Mouse (Mus musculus) liver, postnatal 0 days (tissue): ENCODE data around the gene Krtap19-9b. TPM values are rescaled to one million over a fixed set of nuclear protein-coding genes. Genes with fewer than 3 reads are reported as not detected.

Experiments
- ATAC-seq: fragments of 200-750 bp; cut with Nextera tagmentation; 2 replicates; pipeline ENCODE4 v1.8.0; 2017; ENCODE audit warnings: mild to moderate bottlenecking, moderate library complexity
- DNase-seq: peaks from one replicate; pipeline ENCODE4 v3.0.0-alpha.2; 2016
- H3K27ac ChIP-seq: fragments of 300-500 bp; sonication (generic); 2 replicates; pipeline ENCODE4 v1.5.1; 2014; ENCODE audit warnings: antibody characterized with exemption, moderate library complexity, mild to moderate bottlenecking, low read depth
- H3K27me3 ChIP-seq: fragments of 300-500 bp; sonication (generic); 2 replicates; pipeline ENCODE4 v1.6.1; 2014; ENCODE audit warnings: low read length, control low read depth, mixed read lengths; ENCODE audit not compliant: insufficient read depth
- H3K36me3 ChIP-seq: fragments of 300-500 bp; sonication (generic); replicated peaks from 2 replicates; pipeline ENCODE4 v1.6.1; 2014; ENCODE audit warnings: mild to moderate bottlenecking, control low read depth, low read length, moderate library complexity, mixed read lengths; ENCODE audit not compliant: insufficient read depth
- H3K4me1 ChIP-seq: fragments of 300-500 bp; sonication (generic); 2 replicates; pipeline ENCODE4 v1.6.1; 2014; ENCODE audit warnings: antibody characterized with exemption, mild to moderate bottlenecking, control low read depth; ENCODE audit not compliant: insufficient read depth
- H3K4me2 ChIP-seq: fragments of 300-500 bp; sonication (generic); 2 replicates; pipeline ENCODE4 v1.6.1; 2014; ENCODE audit warnings: low read depth, mild to moderate bottlenecking, low read length, moderate library complexity, mixed read lengths
- H3K4me3 ChIP-seq: fragments of 300-500 bp; sonication (generic); 2 replicates; pipeline ENCODE4 v1.5.1; 2014; ENCODE audit warnings: low read depth, low read length
- H3K9ac ChIP-seq: fragments of 300-500 bp; sonication (generic); replicated peaks from 2 replicates; pipeline ENCODE4 v1.6.1; 2014; ENCODE audit warnings: mild to moderate bottlenecking, moderate library complexity
- H3K9me3 ChIP-seq: fragments of 300-500 bp; sonication (generic); 2 replicates; pipeline ENCODE4 v1.6.1; 2016; ENCODE audit warnings: mild to moderate bottlenecking, control low read depth, low read length, mixed read lengths
- CTCF ChIP-seq: sonication (generic); IDR thresholded peaks from 2 replicates; pipeline ENCODE4 v1.5.1; 2016; ENCODE audit warnings: antibody characterized with exemption, low read depth
- EP300 ChIP-seq: IDR thresholded peaks from 2 replicates; pipeline ENCODE4 v1.6.1; 2016; ENCODE audit warnings: antibody characterized with exemption, low read depth, mild to moderate bottlenecking
- WGBS: fragments of 180-500 bp; shearing (Covaris S2); extraction: QIAGEN DNeasy Blood & Tissue Kit; methylation state at CpG from one replicate; pipeline ENCODE4 v1.1.7; 2014; ENCODE audit not compliant: insufficient replicate concordance; 5-methylcytosine and 5-hydroxymethylcytosine counted together
- polyA plus RNA-seq: library from polyadenylated mRNA; unstranded; fragments of >200 nt; fragmentation: Nextera tagmentation; extraction: Ambion mirVana; gene quantifications from 2 replicates; pipeline ENCODE4 v1.2.1, GENCODE M21; 2015

Gene Krtap19-9b
- not detected in 2 replicates for polyA plus RNA-seq

DNA sequence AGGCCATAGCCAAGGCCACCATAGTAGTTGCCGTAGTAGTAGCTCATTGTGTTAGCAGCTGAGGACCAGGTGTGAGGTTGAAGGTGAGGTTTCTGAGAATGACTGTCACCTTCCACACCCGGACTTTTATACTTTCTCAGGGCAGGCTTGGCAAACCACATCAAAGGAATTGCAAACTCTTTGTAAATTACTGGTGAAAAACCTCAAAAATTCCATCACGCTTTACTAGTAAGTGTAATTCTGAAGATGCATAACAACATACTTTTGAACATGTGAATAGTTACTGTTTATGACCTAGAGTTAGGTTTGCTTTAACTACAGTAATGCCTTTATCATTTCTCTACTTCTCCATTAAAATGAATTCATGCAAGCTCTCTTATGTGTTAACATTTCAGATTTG, at the start of gene Krtap19-9b:
Gene Krtap19-9b, minus strand, starts transcription at position 101 of the 400 bp plus-strand sequence.
- Histone ChIP-seq H3K9ac (no peak within 1 kb of the TSS), H3K4me1 (no peaks in the 10 kb centered on the region), H3K4me2 (no peak within 1 kb of the TSS), H3K36me3 (no peaks in the 10 kb centered on the region), H3K4me3 (no peak within 1 kb of the TSS), H3K27ac (no peak within 1 kb of the TSS), H3K9me3 (no peaks in the 10 kb centered on the region), H3K27me3 (no peaks in the 10 kb centered on the region)
- WGBS, result 83% methylated on average over 3 of the region's 3 CpGs
- ATAC-seq (no peak), DNase-seq (no peak)
- TF ChIP-seq EP300 (no peak), CTCF (no peak)

- ATAC-seq (no peak), DNase-seq (no peak)
- Histone ChIP-seq H3K9ac (no peak within 1 kb of the TSS), H3K36me3 (no peaks in the 10 kb centered on the region), H3K4me2 (no peak within 1 kb of the TSS), H3K27me3 (no peaks in the 10 kb centered on the region), H3K27ac (no peak within 1 kb of the TSS), H3K9me3 (no peaks in the 10 kb centered on the region), H3K4me3 (no peak within 1 kb of the TSS), H3K4me1 (no peaks in the 10 kb centered on the region)
- TF ChIP-seq EP300, result no peak
- no peak for TF ChIP-seq CTCF
- WGBS, result 75% methylated on average over 7 of the region's 7 CpGs
Measured at GRCm38 (mm10) chr16:88962773-88963172, 30.7 kb upstream of the Krtap19-9b start, which contains the start of gene Krtap16-3. Gene Krtap16-3, minus strand, starts transcription at chr16:88962873.

DNA sequence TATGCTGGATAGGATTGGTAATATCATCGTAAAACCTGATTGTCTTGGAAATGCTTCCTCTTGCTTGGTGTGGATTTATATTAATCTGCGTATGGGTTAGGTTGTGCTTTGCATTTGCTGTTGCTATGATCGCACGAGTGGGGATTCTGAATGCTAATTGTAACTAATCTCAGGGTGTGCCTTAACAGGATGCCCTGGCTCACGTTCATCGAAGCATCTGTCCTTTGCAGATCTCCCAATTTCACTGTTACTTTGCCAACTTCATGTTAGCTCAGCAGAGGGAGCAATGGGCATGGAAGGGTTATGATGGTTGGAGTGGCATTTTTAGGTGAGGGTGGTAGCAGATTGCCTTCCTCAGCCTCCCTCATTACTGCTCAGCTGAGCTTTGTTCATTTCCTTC, 9.0 kb upstream of the Krtap19-9b start:
- no peaks in the 10 kb centered on the region for H3K4me1 ChIP-seq
- H3K36me3 ChIP-seq, result no peaks in the 10 kb centered on the region
- H3K9me3 ChIP-seq, result 0 out of 2 replicates have a peak, but pooled peaks cover 2% of the 10 kb centered on the region
- TF ChIP-seq CTCF (no peak), EP300 (no peak)
- no peak for ATAC-seq
- H3K9ac ChIP-seq, result no peak overlapping the region
- H3K27ac ChIP-seq, result no peak overlapping the region
- no peaks in the 10 kb centered on the region for H3K27me3 ChIP-seq
- DNase-seq, result no peak
- no peak overlapping the region for H3K4me2 ChIP-seq
- 73% methylated on average over 6 of the region's 6 CpGs for WGBS
- H3K4me3 ChIP-seq, result no peak overlapping the region

DNA sequence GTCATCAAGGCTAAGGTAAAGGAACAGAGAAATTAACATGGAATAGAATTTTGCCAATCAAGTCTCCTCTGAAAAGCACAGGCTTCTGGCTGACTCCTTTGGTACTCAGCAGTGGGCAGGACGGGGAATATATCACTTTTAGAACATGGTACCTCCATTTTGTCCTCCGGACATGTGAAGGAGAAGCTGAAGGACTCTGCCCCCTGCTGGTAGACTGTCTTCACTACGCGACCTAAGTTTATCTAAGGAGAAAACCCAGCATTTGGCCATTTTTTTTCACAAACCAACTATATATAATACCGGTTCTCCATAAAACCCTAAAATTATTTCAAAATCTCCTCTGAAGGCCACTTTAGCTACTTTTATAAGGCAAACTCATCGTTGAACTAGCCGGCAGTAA, 6.2 kb upstream of the Krtap19-9b start:
- DNase-seq, result no peak
- WGBS, result 68% methylated on average over 7 of the region's 7 CpGs

DNA sequence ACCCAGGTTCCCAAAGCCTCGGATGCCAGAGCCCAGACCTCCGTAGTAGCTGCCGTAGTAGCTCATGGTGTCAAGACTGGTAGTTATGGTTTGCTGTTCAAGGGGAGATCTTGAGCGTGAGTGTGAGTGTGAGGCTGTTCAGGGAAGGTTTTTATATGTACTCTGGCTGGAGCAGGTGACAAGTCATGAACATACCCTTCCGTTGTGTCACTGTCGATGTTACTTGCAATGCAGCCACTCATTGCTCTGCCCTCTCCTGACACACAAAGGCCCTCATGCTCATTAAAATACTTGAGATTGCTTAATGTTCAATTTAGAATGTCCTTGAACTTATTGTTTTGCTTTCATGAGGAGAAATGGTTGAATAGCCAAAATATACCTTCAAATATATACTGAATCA, 35.7 kb downstream of the Krtap19-9b start, which contains the start of gene Krtap19-5:
Gene Krtap19-5, minus strand, starts transcription at position 101 of the 400 bp plus-strand sequence.
- no peak for DNase-seq
- no peak within 1 kb of the TSS for H3K27ac ChIP-seq
- H3K4me2 ChIP-seq, result no peak within 1 kb of the TSS
- H3K9ac ChIP-seq, result no peak within 1 kb of the TSS
- no peak within 1 kb of the TSS for H3K4me3 ChIP-seq
- ATAC-seq, result no peak
- no peaks in the 10 kb centered on the region for H3K27me3 ChIP-seq
- TF ChIP-seq CTCF (no peak), EP300 (no peak)
- H3K36me3 ChIP-seq, result no peaks in the 10 kb centered on the region
- H3K9me3 ChIP-seq, result no peaks in the 10 kb centered on the region
- no peaks in the 10 kb centered on the region for H3K4me1 ChIP-seq
- WGBS, result 82% methylated on average over 6 of the region's 6 CpGs

More for the DNA sequence above, 6.2 kb upstream of the Krtap19-9b start:
- peak; percentile 43 for TF ChIP-seq CTCF
- TF ChIP-seq EP300, result no peak
- H3K4me1 ChIP-seq, result no peaks in the 10 kb centered on the region
- H3K4me2 ChIP-seq, result no peak overlapping the region
- H3K9ac ChIP-seq, result no peak overlapping the region
- no peak overlapping the region for H3K27ac ChIP-seq
- H3K4me3 ChIP-seq, result no peak overlapping the region
- H3K27me3 ChIP-seq, result no peaks in the 10 kb centered on the region
- H3K36me3 ChIP-seq, result no peaks in the 10 kb centered on the region
- no peaks in the 10 kb centered on the region for H3K9me3 ChIP-seq
- no peak for ATAC-seq

GRCm38 (mm10) chr16:88886870-88887269, 45.2 kb downstream of the Krtap19-9b start:
- H3K27ac ChIP-seq, result no peak overlapping the region
- no peak overlapping the region for H3K4me2 ChIP-seq
- H3K4me3 ChIP-seq, result no peak overlapping the region
- whole genome bisulfite sequencing, result 75% methylated on average over 6 of the region's 6 CpGs
- ATAC-seq (no peak), DNase-seq (no peak)
- H3K27me3 ChIP-seq, result no peaks in the 10 kb centered on the region
- H3K36me3 ChIP-seq, result no peaks in the 10 kb centered on the region
- no peak overlapping the region for H3K9ac ChIP-seq
- no peaks in the 10 kb centered on the region for H3K4me1 ChIP-seq
- H3K9me3 ChIP-seq, result no peaks in the 10 kb centered on the region
- TF ChIP-seq EP300 (no peak), CTCF (no peak)
